Mouse (Mus musculus) cerebellum, adult 11 months (tissue): ENCODE measurements around the gene Atxn1l.

Experiments used
- DNase-seq: peaks from one replicate; pipeline ENCODE4 v3.0.0; 2022

The Atxn1l gene

GRCm38 (mm10) chr8:109725106-109725505 is 12.4 kb downstream of the Atxn1l start:
- no peak for DNase-seq

- DNase-seq = no peak
Measured at GRCm38 (mm10) chr8:109714961-109715360, 22.6 kb downstream of the Atxn1l start.

GRCm38 (mm10) chr8:109712521-109712920 is 25.0 kb downstream of the Atxn1l start:
- no peak for DNase-seq

- DNase-seq = no peak
Measured at GRCm38 (mm10) chr8:109707921-109708320, 29.6 kb downstream of the Atxn1l start.

- DNase-seq = peak; percentile 68
Measured at GRCm38 (mm10) chr8:109706874-109707237, 30.7 kb downstream of the Atxn1l start.

- peak; percentile 30 for DNase-seq
Measured at GRCm38 (mm10) chr8:109706076-109706873, 31.3 kb downstream of the Atxn1l start.

- DNase-seq = peak; percentile 97
Measured at GRCm38 (mm10) chr8:109705320-109706075, 32.0 kb downstream of the Atxn1l start, which contains the start of gene Zfp821. Gene Zfp821, plus strand, starts transcription at chr8:109705546.

GRCm38 (mm10) chr8:109704565-109705319 is 32.8 kb downstream of the Atxn1l start:
- DNase-seq = no peak

- no peak for DNase-seq
Measured at GRCm38 (mm10) chr8:109698477-109698876, 39.1 kb downstream of the Atxn1l start.

GRCm38 (mm10) chr8:109697754-109698153 is 39.8 kb downstream of the Atxn1l start:
- no peak for DNase-seq

- DNase-seq = peak; percentile 13
Measured at GRCm38 (mm10) chr8:109694154-109694553, 43.4 kb downstream of the Atxn1l start.

GRCm38 (mm10) chr8:109693146-109693900 is 44.2 kb downstream of the Atxn1l start, which contains the start of gene Ist1:
Gene Ist1, minus strand, starts transcription at chr8:109693260.
- peak; percentile 97 for DNase-seq

GRCm38 (mm10) chr8:109692443-109693145 is 44.9 kb downstream of the Atxn1l start:
- DNase-seq = no peak

- peak; percentile 12 for DNase-seq
Measured at GRCm38 (mm10) chr8:109691769-109692168, 45.8 kb downstream of the Atxn1l start.

GRCm38 (mm10) chr8:109687248-109687647 is 50.3 kb downstream of the Atxn1l start:
- DNase-seq = no peak

GRCm38 (mm10) chr8:109682120-109682519 is 55.4 kb downstream of the Atxn1l start:
- DNase-seq = no peak

- DNase-seq = no peak
Measured at GRCm38 (mm10) chr8:109681535-109681934, 56.0 kb downstream of the Atxn1l start.
